Mouse (Mus musculus) megakaryocyte, embryonic 14.5 days (primary cell): ENCODE data around the gene Akirin1. TPM values are rescaled to one million over a fixed set of nuclear protein-coding genes. Genes with fewer than 3 reads are reported as not detected.

Experiments
- H3K27me3 ChIP-seq: replicated peaks from 2 replicates; pipeline ENCODE3; 2012; ENCODE audit warnings: inconsistent platforms
- H3K36me3 ChIP-seq: replicated peaks from 2 replicates; pipeline ENCODE3; 2012; ENCODE audit warnings: low read length, inconsistent platforms, mixed read lengths
- H3K4me1 ChIP-seq: 2 replicates; pipeline ENCODE4 v1.6.1; 2012; ENCODE audit warnings: inconsistent platforms
- H3K4me3 ChIP-seq: replicated peaks from 2 replicates; pipeline ENCODE3; 2012; ENCODE audit warnings: moderate library complexity, mild to moderate bottlenecking, inconsistent platforms
- H3K9me3 ChIP-seq: 2 replicates; pipeline ENCODE4 v1.6.1; 2012; ENCODE audit warnings: inconsistent platforms
- FLI1 ChIP-seq: IDR thresholded peaks from 2 replicates; pipeline ENCODE4 v1.6.1; 2012; ENCODE audit warnings: low read length, inconsistent platforms, mixed read lengths
- GATA1 ChIP-seq: IDR thresholded peaks from 3 replicates; pipeline ENCODE4 v1.6.1; 2012; ENCODE audit warnings: mixed read lengths, low read length, inconsistent platforms, borderline replicate concordance
- polyA plus RNA-seq: library from polyadenylated mRNA; stranded (reverse); fragments of >175 nt; gene quantifications from 2 replicates; pipeline ENCODE4 v1.2.3, GENCODE M21; 2012; ENCODE audit warnings: low replicate concordance; ENCODE audit not compliant: insufficient read depth

Akirin1 gene
- polyA plus RNA-seq, 1 experiment, result 189 TPM

GRCm38 (mm10) chr4:123758306-123758705 is 8.2 kb upstream of the Akirin1 start:
- Histone ChIP-seq H3K4me1 (peaks cover 10% of the 10 kb centered on the region), H3K9me3 (no peaks in the 10 kb centered on the region), H3K4me3 (no peak overlapping the region), H3K36me3 (no peaks in the 10 kb centered on the region), H3K27me3 (peaks cover 4% of the 10 kb centered on the region)
- TF ChIP-seq GATA1, result no peak
- no peak for TF ChIP-seq FLI1

GRCm38 (mm10) chr4:123750707-123751312 is 665 bp upstream of the Akirin1 start:
- peaks cover 15% of the 10 kb centered on the region for H3K36me3 ChIP-seq
- no peak for TF ChIP-seq FLI1
- no peak for TF ChIP-seq GATA1
- H3K9me3 ChIP-seq, result no peaks in the 10 kb centered on the region
- peaks cover 3% of the 10 kb centered on the region for H3K27me3 ChIP-seq
- peak overlapping the region; percentile 95 for H3K4me3 ChIP-seq
- peaks cover 38% of the 10 kb centered on the region for H3K4me1 ChIP-seq

- TF ChIP-seq GATA1 (no peak), FLI1 (no peak)
- Histone ChIP-seq H3K4me3 (peak overlapping the region; percentile 95), H3K36me3 (peaks cover 24% of the 10 kb centered on the region), H3K27me3 (peaks cover 3% of the 10 kb centered on the region), H3K4me1 (peaks cover 50% of the 10 kb centered on the region), H3K9me3 (no peaks in the 10 kb centered on the region)
Observed at GRCm38 (mm10) chr4:123749484-123750130, 538 bp downstream of the Akirin1 start.

- peaks cover 57% of the 10 kb centered on the region for H3K4me1 ChIP-seq
- H3K36me3 ChIP-seq, result peaks cover 30% of the 10 kb centered on the region
- no peaks in the 10 kb centered on the region for H3K9me3 ChIP-seq
- TF ChIP-seq FLI1 (no peak), GATA1 (no peak)
- H3K4me3 ChIP-seq, result peak overlapping the region; percentile 95
- peaks cover 3% of the 10 kb centered on the region for H3K27me3 ChIP-seq
Observed at GRCm38 (mm10) chr4:123748726-123749415, 1.3 kb downstream of the Akirin1 start.

GRCm38 (mm10) chr4:123745221-123745775 is 4.8 kb downstream of the Akirin1 start:
- Histone ChIP-seq H3K9me3 (no peaks in the 10 kb centered on the region), H3K4me3 (peak overlapping the region; percentile 23), H3K36me3 (peaks cover 64% of the 10 kb centered on the region), H3K4me1 (peaks cover 64% of the 10 kb centered on the region), H3K27me3 (no peaks in the 10 kb centered on the region)
- TF ChIP-seq GATA1 (no peak), FLI1 (no peak)

GRCm38 (mm10) chr4:123742891-123743290 is 7.3 kb downstream of the Akirin1 start:
- Histone ChIP-seq H3K4me1 (peaks cover 55% of the 10 kb centered on the region), H3K27me3 (no peaks in the 10 kb centered on the region), H3K4me3 (no peak overlapping the region), H3K9me3 (no peaks in the 10 kb centered on the region), H3K36me3 (peaks cover 88% of the 10 kb centered on the region)
- TF ChIP-seq FLI1 (no peak), GATA1 (no peak)

- H3K36me3 ChIP-seq, result peaks cover 85% of the 10 kb centered on the region
- H3K4me1 ChIP-seq, result peaks cover 16% of the 10 kb centered on the region
- no peaks in the 10 kb centered on the region for H3K9me3 ChIP-seq
- no peak for TF ChIP-seq GATA1
- H3K27me3 ChIP-seq, result no peaks in the 10 kb centered on the region
- no peak overlapping the region for H3K4me3 ChIP-seq
Observed at GRCm38 (mm10) chr4:123738708-123739107, 11.4 kb downstream of the Akirin1 start.

GRCm38 (mm10) chr4:123733532-123733931 is 16.6 kb downstream of the Akirin1 start:
- Histone ChIP-seq H3K9me3 (0 out of 2 replicates have a peak, but pooled peaks cover 3% of the 10 kb centered on the region), H3K27me3 (no peaks in the 10 kb centered on the region), H3K4me1 (peaks cover 8% of the 10 kb centered on the region; the same call in 1 of the 2 replicates), H3K4me3 (no peak overlapping the region), H3K36me3 (peaks cover 65% of the 10 kb centered on the region)
- TF ChIP-seq FLI1, result no peak
- no peak for TF ChIP-seq GATA1

- Histone ChIP-seq H3K27me3 (no peaks in the 10 kb centered on the region), H3K4me1 (peaks cover 8% of the 10 kb centered on the region; the same call in 1 of the 2 replicates), H3K9me3 (0 out of 2 replicates have a peak, but pooled peaks cover 3% of the 10 kb centered on the region), H3K36me3 (peaks cover 58% of the 10 kb centered on the region), H3K4me3 (no peak overlapping the region)
- no peak for TF ChIP-seq FLI1
- no peak for TF ChIP-seq GATA1
Observed at GRCm38 (mm10) chr4:123732921-123733320, 17.2 kb downstream of the Akirin1 start.
